Comparison of ENCODE assay signal across 19 mouse cellular contexts in genomic region chr11:98329960-98330744, GRCm38 (mm10). TPM values are rescaled to one million over a fixed set of nuclear protein-coding genes. Genes with fewer than 3 reads are reported as not detected.
DNase-seq lines count a peak whose midpoint lies in the region; ATAC-seq lines count a peak whose summit lies in the region.
"Had no signal": no experiment of that assay in that cellular context is flagged by ENCODE, and none has a peak within 500 bp of the region (broad histone marks: within the 10 kb centered on the region; RNA-seq: fewer than 3 reads in every experiment).

No protein-coding gene starts in this region.

- peak overlapping the region; percentile 76 for H3K27ac ChIP-seq in forebrain, embryonic 12.5 days
- no peak overlapping the region for H3K27ac ChIP-seq in midbrain, embryonic 12.5 days (replicated peaks)
- no peak overlapping the region for H3K27ac ChIP-seq in limb, embryonic 10.5 days
- H3K27ac ChIP-seq: heart, embryonic 15.5 days; intestine, embryonic 15.5 days had no signal

- intact Hi-C loops in left cerebral cortex, postnatal 10 days (cut with DNase I): no loop called here

- DNase-seq in right cerebral cortex, postnatal 14 days: peak; percentile 40
- DNase-seq in right cerebral cortex, postnatal 4 days: no peak
- no peak for DNase-seq in left cerebral cortex, postnatal 10 days (ENCODE audit: extremely low spot score in 1 of 2, low spot score in 2 of 2)
- no peak for DNase-seq in limb, embryonic 10.5 days (ENCODE audit: low spot score)
- DNase-seq: adrenal gland, postnatal 14 days; gastrocnemius, postnatal 25 days; kidney, postnatal 10 days had no signal

- H3K9ac ChIP-seq in forebrain, embryonic 12.5 days: no peak overlapping the region
- no peak overlapping the region for H3K9ac ChIP-seq in midbrain, embryonic 12.5 days (replicated peaks)
- H3K9ac ChIP-seq: heart, embryonic 15.5 days; intestine, embryonic 15.5 days had no signal

- ATAC-seq in forebrain, embryonic 12.5 days (ENCODE audit: low FRiP score): no peak
- no peak for ATAC-seq in midbrain, embryonic 12.5 days (ENCODE audit: low FRiP score, low read depth)
- no peak for ATAC-seq in frontal cortex, adult (ENCODE audit: low TSS enrichment)
- ATAC-seq: intestine, embryonic 15.5 days; Patski had no signal

- no peaks in the 10 kb centered on the region for H3K36me3 ChIP-seq in forebrain, embryonic 12.5 days (replicated peaks)
- no peaks in the 10 kb centered on the region for H3K36me3 ChIP-seq in midbrain, embryonic 12.5 days
- H3K36me3 ChIP-seq in limb, embryonic 10.5 days: no peaks in the 10 kb centered on the region
- H3K36me3 ChIP-seq: heart, embryonic 15.5 days; intestine, embryonic 15.5 days had no signal

- H3K4me3 ChIP-seq in forebrain, embryonic 12.5 days (replicated peaks): no peak overlapping the region
- H3K4me3 ChIP-seq in midbrain, embryonic 12.5 days: no peak overlapping the region
- H3K4me3 ChIP-seq in limb, embryonic 10.5 days: no peak overlapping the region
- H3K4me3 ChIP-seq: heart, embryonic 15.5 days; intestine, embryonic 15.5 days; megakaryocyte, embryonic 14.5 days had no signal

- H3K9me3 ChIP-seq in forebrain, embryonic 12.5 days: no peaks in the 10 kb centered on the region
- H3K9me3 ChIP-seq in midbrain, embryonic 12.5 days: no peaks in the 10 kb centered on the region
- H3K9me3 ChIP-seq in limb, embryonic 10.5 days (replicated peaks): no peaks in the 10 kb centered on the region
- H3K9me3 ChIP-seq: heart, embryonic 15.5 days; intestine, embryonic 15.5 days; megakaryocyte, embryonic 14.5 days had no signal

- peak overlapping the region; percentile 31 for H3K4me2 ChIP-seq in forebrain, embryonic 12.5 days
- 0 out of 2 replicates have a peak overlapping the region, but pooled peaks have one; percentile 3 for H3K4me2 ChIP-seq in midbrain, embryonic 12.5 days (replicated peaks)
- H3K4me2 ChIP-seq: heart, embryonic 15.5 days; intestine, embryonic 15.5 days; liver, embryonic 11.5 days had no signal

- H3K27me3 ChIP-seq in forebrain, embryonic 12.5 days: peaks cover 98% of the 10 kb centered on the region
- H3K27me3 ChIP-seq in midbrain, embryonic 12.5 days: peaks cover 97% of the 10 kb centered on the region
- peaks cover 100% of the 10 kb centered on the region for H3K27me3 ChIP-seq in limb, embryonic 10.5 days (ENCODE audit: low read depth, poor library complexity, severe bottlenecking)

- 26% methylated on average over 9 of the region's 9 CpGs for WGBS in forebrain, embryonic 12.5 days
- WGBS in midbrain, embryonic 12.5 days: 24% methylated on average over 9 of the region's 9 CpGs
- 30% methylated on average over 9 of the region's 9 CpGs for WGBS in limb, embryonic 10.5 days

- H3K4me1 ChIP-seq in forebrain, embryonic 12.5 days: peaks cover 51% of the 10 kb centered on the region
- H3K4me1 ChIP-seq in midbrain, embryonic 12.5 days: peaks cover 35% of the 10 kb centered on the region
- H3K4me1 ChIP-seq in limb, embryonic 10.5 days: peaks cover 32% of the 10 kb centered on the region

RNA-seq across cellular contexts. Expression of gene Neurod2, which starts 0.7 kb away (rescaled TPM):
- 19.9 and 20.5 TPM in 2 replicates for polyA plus RNA-seq in forebrain, embryonic 12.5 days (2016; fragmentation: Nextera tagmentation; extraction: Ambion mirVana)
- polyA plus RNA-seq in midbrain, embryonic 12.5 days (2016; fragmentation: Nextera tagmentation; extraction: Ambion mirVana): 1.3 and 2.3 TPM in 2 replicates
- 10 to 100 TPM; 63.4 to 67.0 TPM for total RNA-seq in left cerebral cortex, postnatal 10 days (2021)
- polyA plus RNA-seq in limb, embryonic 10.5 days (2016; fragmentation: Nextera tagmentation; extraction: Ambion mirVana): not detected in 2 replicates
- total RNA-seq: adrenal gland, postnatal 14 days; CH12.LX; gastrocnemius, postnatal 25 days had no signal
- polyA plus RNA-seq: heart, embryonic 15.5 days; lung, embryonic 16.5 days; Patski; spleen, adult 2 months; testis, adult 2 months had no signal

RNA-seq across cellular contexts. Expression of gene Ppp1r1b, which starts 18.1 kb away (rescaled TPM):
- 3.0 and 3.1 TPM in 2 replicates for polyA plus RNA-seq in forebrain, embryonic 12.5 days (2016; fragmentation: Nextera tagmentation; extraction: Ambion mirVana)
- 1.2 and 1.4 TPM in 2 replicates for polyA plus RNA-seq in midbrain, embryonic 12.5 days (2016; fragmentation: Nextera tagmentation; extraction: Ambion mirVana)
- 100 to 1,000 TPM in 1 of 2 experiments, 10 to 100 TPM in 1; 59.5 to 126 TPM for total RNA-seq in left cerebral cortex, postnatal 10 days (2021)
- 0.13 TPM in 2 replicates for polyA plus RNA-seq in limb, embryonic 10.5 days (2016; fragmentation: Nextera tagmentation; extraction: Ambion mirVana)

RNA-seq across cellular contexts. Expression of gene Stard3, which starts 28.0 kb away (rescaled TPM):
- polyA plus RNA-seq in forebrain, embryonic 12.5 days (2016; fragmentation: Nextera tagmentation; extraction: Ambion mirVana): 42.0 and 42.5 TPM in 2 replicates
- 46.9 and 52.0 TPM in 2 replicates for polyA plus RNA-seq in midbrain, embryonic 12.5 days (2016; fragmentation: Nextera tagmentation; extraction: Ambion mirVana)
- total RNA-seq in left cerebral cortex, postnatal 10 days (2021): 10 to 100 TPM; 19.8 to 20.2 TPM
- polyA plus RNA-seq in limb, embryonic 10.5 days (2016; fragmentation: Nextera tagmentation; extraction: Ambion mirVana): 37.8 and 41.3 TPM in 2 replicates

RNA-seq across cellular contexts. Expression of gene Tcap, which starts 53.5 kb away (rescaled TPM):
- 0.20 and 0.36 TPM in 2 replicates for polyA plus RNA-seq in forebrain, embryonic 12.5 days (2016; fragmentation: Nextera tagmentation; extraction: Ambion mirVana)
- 0.19 and 0.33 TPM in 2 replicates for polyA plus RNA-seq in midbrain, embryonic 12.5 days (2016; fragmentation: Nextera tagmentation; extraction: Ambion mirVana)
- total RNA-seq in left cerebral cortex, postnatal 10 days (2021): 1 to 10 TPM; 5.4 to 6.9 TPM
- polyA plus RNA-seq in limb, embryonic 10.5 days (2016; fragmentation: Nextera tagmentation; extraction: Ambion mirVana): 0.16 and 0.40 TPM in 2 replicates
- total RNA-seq: CH12.LX had no signal
- polyA plus RNA-seq: Patski; testis, adult 2 months had no signal

RNA-seq across cellular contexts. Expression of gene Pnmt, which starts 56.1 kb away (rescaled TPM):
- 0.17 TPM in 1 of 2 replicates, not detected in the other for polyA plus RNA-seq in forebrain, embryonic 12.5 days (2016; fragmentation: Nextera tagmentation; extraction: Ambion mirVana)
- polyA plus RNA-seq in midbrain, embryonic 12.5 days (2016; fragmentation: Nextera tagmentation; extraction: Ambion mirVana): 0.15 TPM in 1 of 2 replicates, not detected in the other
- total RNA-seq in left cerebral cortex, postnatal 10 days (2021): 1 to 10 TPM in 1 of 2 experiments, under 1 TPM in 1; 0.61 to 1.1 TPM
- polyA plus RNA-seq in limb, embryonic 10.5 days (2016; fragmentation: Nextera tagmentation; extraction: Ambion mirVana): 0.61 TPM in 1 of 2 replicates, not detected in the other
- total RNA-seq: CH12.LX had no signal
- polyA plus RNA-seq: intestine, embryonic 15.5 days; Patski; spleen, adult 2 months had no signal
